In genomic region chr4:142147671-142148070, GRCm38 (mm10) we compare ENCODE assay signal across 28 mouse cellular contexts.
DNase-seq lines count a peak whose midpoint lies in the region; ATAC-seq and TF ChIP-seq lines count a peak whose summit lies in the region.
"Had no signal": no experiment of that assay in that cellular context is flagged by ENCODE, and none has a peak within 500 bp of the region (broad histone marks: within the 10 kb centered on the region; RNA-seq: fewer than 3 reads in every experiment).

No protein-coding gene starts in this region.

- no peak overlapping the region for H3K4me2 ChIP-seq in lung, embryonic 14.5 days
- no peak overlapping the region for H3K4me2 ChIP-seq in forebrain, embryonic 12.5 days
- H3K4me2 ChIP-seq: heart, embryonic 12.5 days; heart, embryonic 15.5 days; hindbrain, embryonic 13.5 days; intestine, embryonic 15.5 days had no signal

- intact Hi-C loops in left cerebral cortex, postnatal 14 days (cut with DNase I) = no loop called here

- H3K9ac ChIP-seq in lung, embryonic 14.5 days = no peak overlapping the region
- no peak overlapping the region for H3K9ac ChIP-seq in forebrain, embryonic 12.5 days
- H3K9ac ChIP-seq: forebrain, postnatal 0 days; heart, embryonic 12.5 days; heart, embryonic 15.5 days; hindbrain, embryonic 13.5 days; intestine, embryonic 15.5 days had no signal

- 0 out of 2 replicates have a peak, but pooled peaks have one; percentile 9 for TF ChIP-seq CTCF in lung, embryonic 14.5 days (IDR thresholded peaks at IDR 0.05; ENCODE audit: low read depth)

- H3K27me3 ChIP-seq in lung, embryonic 14.5 days (ENCODE audit: insufficient read depth, low read length) = no peaks in the 10 kb centered on the region
- H3K27me3 ChIP-seq in forebrain, embryonic 12.5 days = no peaks in the 10 kb centered on the region
- H3K27me3 ChIP-seq: CH12.LX; heart, embryonic 12.5 days; heart, embryonic 15.5 days; hindbrain, embryonic 13.5 days; intestine, embryonic 15.5 days had no signal

- no peak for DNase-seq in lung, embryonic 14.5 days
- DNase-seq in lung, postnatal 4 days = no peak
- DNase-seq in ES-CJ7 (ENCODE audit: low read depth, low spot score) (peak; percentile 31), ZHBTc4 (ENCODE audit: low read depth, low spot score) (peak; percentile 65)
- DNase-seq in left cerebral cortex, postnatal 14 days (ENCODE audit: low spot score in 2 of 2) = no peak
- DNase-seq: adrenal gland, adult 8-10 months; adrenal gland, postnatal 25 days; B cell, adult 2 months; cerebellum, adult 18-20 months; cerebellum, adult 9-10 months; cerebellum, postnatal 14 days; forebrain, postnatal 0 days; gastrocnemius, adult 2 months; gastrocnemius, postnatal 14 days; heart, adult 18-20 months; heart, postnatal 10 days; heart, postnatal 36 days had no signal

- H3K27ac ChIP-seq in lung, embryonic 14.5 days (ENCODE audit: low read depth) = no peak overlapping the region
- no peak overlapping the region for H3K27ac ChIP-seq in forebrain, embryonic 12.5 days
- H3K27ac ChIP-seq: forebrain, embryonic 10.5 days; gastrocnemius, adult 2 months; heart, embryonic 15.5 days; hindbrain, embryonic 10.5 days; hindbrain, embryonic 13.5 days; intestine, embryonic 15.5 days had no signal

- WGBS in lung, embryonic 14.5 days = 86% methylated on average over 10 of the region's 10 CpGs
- WGBS in forebrain, embryonic 12.5 days = 98% methylated on average over 10 of the region's 10 CpGs

- ATAC-seq in lung, embryonic 14.5 days (ENCODE audit: insufficient read depth) = no peak
- ATAC-seq in forebrain, embryonic 12.5 days (ENCODE audit: low FRiP score) = no peak
- ATAC-seq: activated CD4-positive, CD25-positive, alpha-beta regulatory T cell, adult 4 months; forebrain, embryonic 14.5 days; forebrain, postnatal 0 days; hindbrain, embryonic 16.5 days; intestine, embryonic 15.5 days had no signal

- no peak overlapping the region for H3K4me3 ChIP-seq in lung, embryonic 14.5 days (ENCODE audit: low read depth, low read length)
- H3K4me3 ChIP-seq in forebrain, embryonic 12.5 days (replicated peaks) = no peak overlapping the region
- H3K4me3 ChIP-seq: forebrain, embryonic 10.5 days; gastrocnemius, adult 2 months; heart, embryonic 12.5 days; heart, embryonic 15.5 days; hindbrain, embryonic 10.5 days; hindbrain, embryonic 13.5 days; intestine, embryonic 15.5 days had no signal

- no peaks in the 10 kb centered on the region for H3K9me3 ChIP-seq in lung, embryonic 14.5 days (ENCODE audit: low read depth, low read length)
- H3K9me3 ChIP-seq in forebrain, embryonic 12.5 days = no peaks in the 10 kb centered on the region
- H3K9me3 ChIP-seq: forebrain, embryonic 10.5 days; heart, embryonic 15.5 days; hindbrain, embryonic 13.5 days; intestine, embryonic 15.5 days had no signal

- H3K36me3 ChIP-seq in lung, embryonic 14.5 days (ENCODE audit: insufficient read depth) = peaks cover 48% of the 10 kb centered on the region
- peaks cover 50% of the 10 kb centered on the region for H3K36me3 ChIP-seq in forebrain, embryonic 12.5 days (replicated peaks)

- no peaks in the 10 kb centered on the region for H3K4me1 ChIP-seq in lung, embryonic 14.5 days (ENCODE audit: insufficient read depth)
- no peaks in the 10 kb centered on the region for H3K4me1 ChIP-seq in forebrain, embryonic 12.5 days
- H3K4me1 ChIP-seq: forebrain, embryonic 10.5 days; heart, embryonic 12.5 days; hindbrain, embryonic 10.5 days; hindbrain, embryonic 13.5 days; intestine, embryonic 15.5 days had no signal

Comparison
In these comparisons a context has a peak if more than half of its experiments do, and no peak if none do; other contexts are left out.
1. DNase-seq: peak in ES-CJ7 (single experiment) and ZHBTc4 (single experiment); none in lung, embryonic 14.5 days (single experiment), lung, postnatal 4 days (0 of 2) and left cerebral cortex, postnatal 14 days (0 of 2).